Mouse (Mus musculus): Measurements from ENCODE around the gene Lgsn. TPM values are rescaled to one million over a fixed set of nuclear protein-coding genes. Genes with fewer than 3 reads are reported as not detected.

Lgsn gene
- not detected for total RNA-seq (2021)
- long read RNA-seq, experiment 1, result 0 reads
- long read RNA-seq, experiment 2, result 0 reads

- intact Hi-C loops (cut with DNase I; ENCODE audit: low total_unique reads), result no loop called here
- no peak for DNase-seq
Observed at GRCm38 (mm10) chr1:31176101-31176500, at the start of gene Lgsn. Gene Lgsn (plus strand): TSS chr1:31176401.

- DNase-seq, result no peak
- intact Hi-C loops (cut with DNase I; ENCODE audit: low total_unique reads), result no loop called here
Observed at GRCm38 (mm10) chr1:31138387-31138786, 37.8 kb upstream of the Lgsn start.

GRCm38 (mm10) chr1:31142288-31143094 is 33.7 kb upstream of the Lgsn start:
- intact Hi-C loops (cut with DNase I; ENCODE audit: low total_unique reads), result no loop called here
- DNase-seq, result no peak

- intact Hi-C loops (cut with DNase I; ENCODE audit: low total_unique reads), result no loop called here
Observed at GRCm38 (mm10) chr1:31143571-31143970, 32.6 kb upstream of the Lgsn start.

GRCm38 (mm10) chr1:31149671-31150070 is 26.5 kb upstream of the Lgsn start:
- DNase-seq, result no peak
- intact Hi-C loops (cut with DNase I; ENCODE audit: low total_unique reads), result loop anchor here (5.0 to 10.0 kb wide), 2 partner anchors 225 to 372 kb away; no protein-coding TSS in a partner anchor

More at GRCm38 (mm10) chr1:31143571-31143970, 32.6 kb upstream of the Lgsn start:
- DNase-seq, result no peak

- DNase-seq, result no peak
- intact Hi-C loops (cut with DNase I; ENCODE audit: low total_unique reads), result loop anchor here (5.0 to 10.0 kb wide), 2 partner anchors 226 to 373 kb away; no protein-coding TSS in a partner anchor
Observed at GRCm38 (mm10) chr1:31150546-31150945, 25.7 kb upstream of the Lgsn start.

- no peak for DNase-seq
- intact Hi-C loops (cut with DNase I; ENCODE audit: low total_unique reads), result loop anchor here (5.0 to 10.0 kb wide), 2 partner anchors 228 to 376 kb away; no protein-coding TSS in a partner anchor
Observed at GRCm38 (mm10) chr1:31152799-31153426, 23.3 kb upstream of the Lgsn start.

GRCm38 (mm10) chr1:31153793-31154349 is 22.3 kb upstream of the Lgsn start:
- peak; percentile 20 for DNase-seq

GRCm38 (mm10) chr1:31156185-31156584 is 20.0 kb upstream of the Lgsn start:
- DNase-seq, result no peak
- intact Hi-C loops (cut with DNase I; ENCODE audit: low total_unique reads), result loop anchor here (10.0 kb wide), 1 partner anchor 231 kb away; no protein-coding TSS in a partner anchor

More at GRCm38 (mm10) chr1:31153793-31154349, 22.3 kb upstream of the Lgsn start:
- intact Hi-C loops (cut with DNase I; ENCODE audit: low total_unique reads), result loop anchor here (5.0 to 10.0 kb wide), 2 partner anchors 229 to 377 kb away; no protein-coding TSS in a partner anchor

GRCm38 (mm10) chr1:31156884-31157283 is 19.3 kb upstream of the Lgsn start:
- intact Hi-C loops (cut with DNase I; ENCODE audit: low total_unique reads), result loop anchor here (10.0 kb wide), 1 partner anchor 232 kb away; no protein-coding TSS in a partner anchor
- no peak for DNase-seq

- DNase-seq, result no peak
- intact Hi-C loops (cut with DNase I; ENCODE audit: low total_unique reads), result no loop called here
Observed at GRCm38 (mm10) chr1:31164527-31165189, 11.5 kb upstream of the Lgsn start.

- no peak for DNase-seq
- intact Hi-C loops (cut with DNase I; ENCODE audit: low total_unique reads), result no loop called here
Observed at GRCm38 (mm10) chr1:31165326-31166121, 10.7 kb upstream of the Lgsn start.

- intact Hi-C loops (cut with DNase I; ENCODE audit: low total_unique reads), result no loop called here
- DNase-seq, result no peak
Observed at GRCm38 (mm10) chr1:31175401-31175800, 800 bp upstream of the Lgsn start.

- intact Hi-C loops (cut with DNase I; ENCODE audit: low total_unique reads), result no loop called here
- no peak for DNase-seq
Observed at GRCm38 (mm10) chr1:31178264-31178663, 2.1 kb downstream of the Lgsn start.

GRCm38 (mm10) chr1:31190237-31190866 is 14.2 kb downstream of the Lgsn start:
- intact Hi-C loops (cut with DNase I; ENCODE audit: low total_unique reads), result no loop called here

GRCm38 (mm10) chr1:31195633-31196032 is 19.4 kb downstream of the Lgsn start:
- intact Hi-C loops (cut with DNase I; ENCODE audit: low total_unique reads), result no loop called here
- no peak for DNase-seq

More at GRCm38 (mm10) chr1:31190237-31190866, 14.2 kb downstream of the Lgsn start:
- no peak for DNase-seq

GRCm38 (mm10) chr1:31196959-31197358 is 20.8 kb downstream of the Lgsn start:
- no peak for DNase-seq
- intact Hi-C loops (cut with DNase I; ENCODE audit: low total_unique reads), result no loop called here

GRCm38 (mm10) chr1:31203771-31204170 is 27.6 kb downstream of the Lgsn start:
- DNase-seq, result no peak
- intact Hi-C loops (cut with DNase I; ENCODE audit: low total_unique reads), result no loop called here

All from gastrocnemius, postnatal 14 days (tissue).